Mouse (Mus musculus): ENCODE data around the gene Olfr1458. TPM values are rescaled to one million over a fixed set of nuclear protein-coding genes. Genes with fewer than 3 reads are reported as not detected.

The Olfr1458 gene
- polyA plus RNA-seq (2012; rRNA removed), result not detected in 2 replicates

- H3K27me3 ChIP-seq (ENCODE audit: control insufficient read depth, insufficient read depth, low read length), result no peaks in the 10 kb centered on the region
- no peak within 1 kb of the TSS for H3K27ac ChIP-seq (ENCODE audit: insufficient read depth, low read depth, low read length)
- no peak for TF ChIP-seq POLR2A (IDR thresholded peaks at IDR 0.05; ENCODE audit: low read depth, low read length)
- no peak within 1 kb of the TSS for H3K4me3 ChIP-seq (ENCODE audit: low read depth, low read length)
- no peaks in the 10 kb centered on the region for H3K4me1 ChIP-seq (ENCODE audit: control insufficient read depth, insufficient read depth, insufficient read length, low read length)
- H3K36me3 ChIP-seq (ENCODE audit: control insufficient read depth, insufficient read depth, low read length), result no peaks in the 10 kb centered on the region
- 75% methylated on average over 3 of the region's 3 CpGs for WGBS
Measured at GRCm38 (mm10) chr19:13106675-13107074, at the start of gene Olfr1458. TSS of gene Olfr1458 (minus strand) at chr19:13106775.

- 76% methylated on average over 1 of the region's 1 CpGs for WGBS
- H3K4me1 ChIP-seq (ENCODE audit: control insufficient read depth, insufficient read depth, insufficient read length, low read length), result no peaks in the 10 kb centered on the region
- no peaks in the 10 kb centered on the region for H3K27me3 ChIP-seq (ENCODE audit: control insufficient read depth, insufficient read depth, low read length)
- H3K27ac ChIP-seq (ENCODE audit: insufficient read depth, low read depth, low read length), result no peak within 1 kb of the TSS
- no peaks in the 10 kb centered on the region for H3K36me3 ChIP-seq (ENCODE audit: control insufficient read depth, insufficient read depth, low read length)
- TF ChIP-seq CTCF (IDR thresholded peaks at IDR 0.05; ENCODE audit: extremely low read depth, insufficient read length, insufficient replicate concordance, low read depth, low read length), result no peak
- no peak for TF ChIP-seq POLR2A (IDR thresholded peaks at IDR 0.05; ENCODE audit: low read depth, low read length)
- H3K4me3 ChIP-seq (ENCODE audit: low read depth, low read length), result no peak within 1 kb of the TSS
Measured at GRCm38 (mm10) chr19:13149449-13149848, 42.9 kb upstream of the Olfr1458 start, which contains the start of gene Olfr1459. TSS of gene Olfr1459 (minus strand) at chr19:13149549.

GRCm38 (mm10) chr19:13097791-13098190 lies 8.8 kb downstream of the Olfr1458 start, which contains the start of gene Olfr1457:
TSS of gene Olfr1457 (minus strand) at chr19:13097891.
- WGBS, result 67% methylated on average over 2 of the region's 2 CpGs
- Histone ChIP-seq H3K4me3 (ENCODE audit: low read depth, low read length) (no peak within 1 kb of the TSS), H3K36me3 (ENCODE audit: control insufficient read depth, insufficient read depth, low read length) (no peaks in the 10 kb centered on the region), H3K27me3 (ENCODE audit: control insufficient read depth, insufficient read depth, low read length) (no peaks in the 10 kb centered on the region), H3K27ac (ENCODE audit: insufficient read depth, low read depth, low read length) (no peak within 1 kb of the TSS), H3K4me1 (ENCODE audit: control insufficient read depth, insufficient read depth, insufficient read length, low read length) (no peaks in the 10 kb centered on the region)
- TF ChIP-seq POLR2A (IDR thresholded peaks at IDR 0.05; ENCODE audit: low read depth, low read length) (no peak), CTCF (IDR thresholded peaks at IDR 0.05; ENCODE audit: extremely low read depth, insufficient read length, insufficient replicate concordance, low read depth, low read length) (no peak)

- TF ChIP-seq POLR2A (IDR thresholded peaks at IDR 0.05; ENCODE audit: low read depth, low read length) (no peak), CTCF (IDR thresholded peaks at IDR 0.05; ENCODE audit: extremely low read depth, insufficient read length, insufficient replicate concordance, low read depth, low read length) (no peak)
- no peak overlapping the region for H3K27ac ChIP-seq (ENCODE audit: insufficient read depth, low read depth, low read length)
- H3K27me3 ChIP-seq (ENCODE audit: control insufficient read depth, insufficient read depth, low read length), result no peaks in the 10 kb centered on the region
- H3K36me3 ChIP-seq (ENCODE audit: control insufficient read depth, insufficient read depth, low read length), result no peaks in the 10 kb centered on the region
- no peak overlapping the region for H3K4me3 ChIP-seq (ENCODE audit: low read depth, low read length)
- WGBS, result 82% methylated on average over 1 of the region's 1 CpGs
- H3K4me1 ChIP-seq (ENCODE audit: control insufficient read depth, insufficient read depth, insufficient read length, low read length), result no peaks in the 10 kb centered on the region
Measured at GRCm38 (mm10) chr19:13093908-13094307, 12.7 kb downstream of the Olfr1458 start.

GRCm38 (mm10) chr19:13060310-13060709 lies 46.3 kb downstream of the Olfr1458 start, which contains the start of gene Olfr1454:
TSS of gene Olfr1454 (plus strand) at chr19:13060610.
- Histone ChIP-seq H3K27ac (ENCODE audit: insufficient read depth, low read depth, low read length) (no peak within 1 kb of the TSS), H3K4me1 (ENCODE audit: control insufficient read depth, insufficient read depth, insufficient read length, low read length) (no peaks in the 10 kb centered on the region), H3K36me3 (ENCODE audit: control insufficient read depth, insufficient read depth, low read length) (no peaks in the 10 kb centered on the region), H3K27me3 (ENCODE audit: control insufficient read depth, insufficient read depth, low read length) (no peaks in the 10 kb centered on the region), H3K4me3 (ENCODE audit: low read depth, low read length) (no peak within 1 kb of the TSS)
- 64% methylated on average over 2 of the region's 2 CpGs for WGBS
- TF ChIP-seq CTCF (IDR thresholded peaks at IDR 0.05; ENCODE audit: extremely low read depth, insufficient read length, insufficient replicate concordance, low read depth, low read length) (no peak), POLR2A (IDR thresholded peaks at IDR 0.05; ENCODE audit: low read depth, low read length) (no peak)

Other genes starting within 250 kb of the Olfr1458 start
- not detected in 2 replicates for gene Olfr1444, start 249.5 kb downstream of the Olfr1458 start, polyA plus RNA-seq (2012; rRNA removed)
- gene Olfr1445, start 222.9 kb downstream of the Olfr1458 start, polyA plus RNA-seq (2012; rRNA removed), result not detected in 2 replicates
- not detected in 2 replicates for gene Olfr1446, start 213.3 kb downstream of the Olfr1458 start, polyA plus RNA-seq (2012; rRNA removed)
- not detected in 2 replicates for gene Olfr1447, start 203.0 kb downstream of the Olfr1458 start, polyA plus RNA-seq (2012; rRNA removed)
- not detected in 2 replicates for gene Olfr1448, start 182.4 kb downstream of the Olfr1458 start, polyA plus RNA-seq (2012; rRNA removed)
- not detected in 2 replicates for gene Olfr1449, start 175.9 kb downstream of the Olfr1458 start, polyA plus RNA-seq (2012; rRNA removed)
- gene Olfr1450, start 156.5 kb downstream of the Olfr1458 start, polyA plus RNA-seq (2012; rRNA removed), result not detected in 2 replicates
- gene Olfr1451, start 111.8 kb downstream of the Olfr1458 start, polyA plus RNA-seq (2012; rRNA removed), result not detected in 2 replicates
- not detected in 2 replicates for gene Olfr1453, start 78.4 kb downstream of the Olfr1458 start, polyA plus RNA-seq (2012; rRNA removed)
- gene Olfr1454, start 46.2 kb downstream of the Olfr1458 start, polyA plus RNA-seq (2012; rRNA removed), result not detected in 2 replicates
- not detected in 2 replicates for gene Olfr1457, start 8.9 kb downstream of the Olfr1458 start, polyA plus RNA-seq (2012; rRNA removed)
- not detected in 2 replicates for gene Olfr1459, start 42.8 kb upstream of the Olfr1458 start, polyA plus RNA-seq (2012; rRNA removed)
- gene Olfr1461, start 56.2 kb upstream of the Olfr1458 start, polyA plus RNA-seq (2012; rRNA removed), result not detected in 2 replicates
- not detected in 2 replicates for gene Olfr1462, start 79.0 kb upstream of the Olfr1458 start, polyA plus RNA-seq (2012; rRNA removed)
- not detected in 2 replicates for gene Olfr1463, start 124.6 kb upstream of the Olfr1458 start, polyA plus RNA-seq (2012; rRNA removed)
- gene Olfr1465, start 208.8 kb upstream of the Olfr1458 start, polyA plus RNA-seq (2012; rRNA removed), result not detected in 2 replicates
- not detected in 2 replicates for gene Olfr1466, start 232.1 kb upstream of the Olfr1458 start, polyA plus RNA-seq (2012; rRNA removed)